Mouse (Mus musculus) liver, embryonic 14.5 days (tissue): Measurements from ENCODE around the gene D230025D16Rik. TPM values are rescaled to one million over a fixed set of nuclear protein-coding genes. Genes with fewer than 3 reads are reported as not detected.

Experiments used
- ATAC-seq: fragments of 200-750 bp; cut with Nextera tagmentation; 2 replicates; pipeline ENCODE4 v1.8.0; 2017; ENCODE audit warnings: moderate number of reproducible peaks, mild to moderate bottlenecking, moderate library complexity; ENCODE audit not compliant: insufficient read depth
- DNase-seq, 3 experiments: peaks; one replicate each; pipeline ENCODE4 v3.0.0-alpha.2; 2012 to 2013; ENCODE audit warnings: low read depth in 3 of 3, low spot score in 3 of 3
- H3K27ac ChIP-seq: fragments of 300-500 bp; sonication (generic); 2 replicates; pipeline ENCODE4 v1.5.1; 2014; ENCODE audit warnings: moderate library complexity, mild to moderate bottlenecking, control low read depth, inconsistent platforms
- H3K27me3 ChIP-seq: fragments of 300-500 bp; sonication (generic); 2 replicates; pipeline ENCODE4 v1.6.1; 2014; ENCODE audit warnings: mild to moderate bottlenecking, low read length, moderate library complexity; ENCODE audit not compliant: control insufficient read depth, insufficient read depth
- H3K36me3 ChIP-seq: fragments of 300-500 bp; sonication (generic); replicated peaks from 2 replicates; pipeline ENCODE4 v1.6.1; 2014; ENCODE audit warnings: low read depth; ENCODE audit not compliant: control insufficient read depth, insufficient read depth
- H3K4me1 ChIP-seq, 2 experiments: fragments of 200-500 bp in 1 of 2; fragments of 300-500 bp in 1 of 2; sonication (generic) in 1 of 2; replicated peaks; 2 replicates each; pipeline ENCODE4 v1.6.1; 2012 to 2014; ENCODE audit warnings: antibody characterized with exemption in 1 of 2, inconsistent platforms in 1 of 2, low read length in 1 of 2; ENCODE audit not compliant: control insufficient read depth in 2 of 2, insufficient read depth in 2 of 2
- H3K4me2 ChIP-seq: fragments of 300-500 bp; sonication (generic); 2 replicates; pipeline ENCODE4 v1.6.1; 2014; ENCODE audit warnings: low read depth, mild to moderate bottlenecking, control low read depth, moderate library complexity
- H3K4me3 ChIP-seq, 2 experiments: fragments of 200-500 bp in 1 of 2; fragments of 300-500 bp in 1 of 2; sonication (generic) in 1 of 2; 2 replicates each; pipeline ENCODE4 v1.5.1; 2012 to 2014; ENCODE audit warnings: low read depth in 2 of 2, low read length in 2 of 2, mild to moderate bottlenecking in 2 of 2, control low read depth in 1 of 2, inconsistent platforms in 1 of 2, moderate library complexity in 1 of 2; ENCODE audit not compliant: insufficient read depth in 1 of 2
- H3K9ac ChIP-seq: fragments of 300-500 bp; sonication (generic); replicated peaks from 2 replicates; pipeline ENCODE4 v1.6.1; 2014; ENCODE audit warnings: mild to moderate bottlenecking, control low read depth, moderate library complexity
- H3K9me3 ChIP-seq: fragments of 300-500 bp; sonication (generic); 2 replicates; pipeline ENCODE4 v1.6.1; 2016; ENCODE audit warnings: low read length, mixed read lengths; ENCODE audit not compliant: control insufficient read depth
- CTCF ChIP-seq: IDR thresholded peaks from 2 replicates; pipeline ENCODE4 v1.5.1; 2016; ENCODE audit warnings: antibody characterized with exemption, low read depth, control low read depth
- EP300 ChIP-seq: IDR thresholded peaks from 2 replicates; pipeline ENCODE4 v1.6.1; 2016; ENCODE audit warnings: antibody characterized with exemption, low read depth
- WGBS: fragments of 180-500 bp; shearing (Covaris S2); extraction: QIAGEN DNeasy Blood & Tissue Kit; methylation state at CpG from one replicate; pipeline ENCODE4 v1.1.7; 2014; ENCODE audit not compliant: insufficient replicate concordance; 5-methylcytosine and 5-hydroxymethylcytosine counted together
- polyA plus RNA-seq, 2 experiments: library from polyadenylated mRNA; depleted of rRNA in 1 of 2; stranded (reverse) in 1 of 2; unstranded in 1 of 2; fragments of >200 nt; fragmentation: Nextera tagmentation in 1 of 2; extraction: Ambion mirVana in 1 of 2; gene quantifications; 2 replicates each; pipeline versions ENCODE4 v1.2.1 to v1.2.3; 2012 to 2014

D230025D16Rik gene
- polyA plus RNA-seq, 2 experiments, result 11.9 to 14.7 TPM

- Histone ChIP-seq H3K27me3 (no peaks in the 10 kb centered on the region), H3K36me3 (no peaks in the 10 kb centered on the region), H3K4me2 (no peak overlapping the region), H3K4me1 (peaks cover 3 to 6% of the 10 kb centered on the region in 2 experiments; a peak in 3 of 4 replicates), H3K27ac (no peak overlapping the region), H3K4me3 (no peak overlapping the region), H3K9ac (no peak overlapping the region), H3K9me3 (no peaks in the 10 kb centered on the region)
- TF ChIP-seq EP300, result no peak
- peak; percentile 29 for TF ChIP-seq CTCF
- 70% methylated on average over 5 of the region's 5 CpGs for WGBS
- no peak for ATAC-seq
- no peak for DNase-seq
These were observed 10.8 kb upstream of the D230025D16Rik start for GRCm38 (mm10) chr8:105214104-105214503.

DNA sequence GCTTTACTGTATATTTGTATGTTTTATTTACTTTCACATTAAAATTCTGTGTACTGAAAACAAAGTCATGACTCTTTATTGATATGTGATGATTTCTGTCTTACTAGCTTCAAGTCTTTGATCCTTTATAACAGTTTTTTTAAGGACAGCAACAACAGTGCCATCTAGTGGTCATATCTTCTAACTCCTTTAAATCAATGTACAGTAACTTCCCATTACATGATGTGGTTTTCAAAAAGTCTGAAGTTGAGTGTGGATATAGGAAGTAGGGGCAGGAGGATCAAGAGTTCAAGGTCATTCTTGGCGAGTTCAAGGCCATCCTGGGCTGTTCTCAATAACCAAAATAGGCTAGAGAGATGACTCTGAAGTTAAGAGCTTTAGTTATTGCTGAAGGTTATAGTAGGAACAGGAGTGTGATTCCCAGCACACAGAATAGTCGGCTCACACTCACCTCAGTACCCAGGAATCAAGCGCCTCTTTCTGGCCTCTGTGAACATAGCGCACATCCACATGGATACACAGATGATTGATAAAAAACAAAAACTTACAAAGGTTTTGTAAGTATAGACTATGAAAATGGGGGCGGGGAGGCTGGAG, 6.9 kb upstream of the D230025D16Rik start:
- Histone ChIP-seq H3K4me3 (no peak overlapping the region), H3K9me3 (no peaks in the 10 kb centered on the region), H3K4me2 (no peak overlapping the region), H3K27ac (no peak overlapping the region), H3K36me3 (no peaks in the 10 kb centered on the region), H3K27me3 (no peaks in the 10 kb centered on the region), H3K9ac (no peak overlapping the region), H3K4me1 (no peaks in the 10 kb centered on the region)
- TF ChIP-seq EP300 (no peak), CTCF (peak; percentile 61; the same call in 1 of the 2 replicates)
- WGBS, result 53% methylated on average over 5 of the region's 5 CpGs
- DNase-seq, result peak in 2 of 3 experiments; percentile 31 to 59
- no peak for ATAC-seq

DNA sequence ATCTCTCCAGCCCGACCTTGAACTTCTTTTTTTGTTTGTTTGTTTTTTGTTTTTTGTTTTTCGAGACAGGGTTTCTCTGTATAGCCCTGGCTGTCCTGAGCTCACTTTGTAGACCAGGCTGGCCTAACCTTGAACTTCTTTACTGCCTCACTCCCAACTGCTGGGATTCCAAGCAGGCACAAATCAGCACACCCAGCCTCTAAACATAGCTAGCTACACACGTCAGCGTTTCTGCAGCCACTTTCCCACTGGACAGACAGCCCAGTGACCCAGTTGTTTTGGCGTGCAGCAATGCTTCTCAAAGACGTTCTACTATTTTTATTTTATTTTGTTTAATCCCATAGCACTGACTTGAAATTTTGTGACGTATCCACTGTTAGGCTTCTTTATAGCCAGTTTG, 1.1 kb upstream of the D230025D16Rik start:
- H3K36me3 ChIP-seq, result no peaks in the 10 kb centered on the region
- H3K4me3 ChIP-seq, result no peak overlapping the region
- H3K4me2 ChIP-seq, result peak overlapping the region; percentile 94; the same call in 1 of the 2 replicates
- no peak for TF ChIP-seq CTCF
- no peak for TF ChIP-seq EP300
- 72% methylated on average over 7 of the region's 7 CpGs for WGBS
- H3K27ac ChIP-seq, result no peak overlapping the region
- ATAC-seq (no peak), DNase-seq (no peak)
- no peak overlapping the region; the same call in 1 of the 2 replicates for H3K9ac ChIP-seq
- H3K9me3 ChIP-seq, result no peaks in the 10 kb centered on the region
- H3K27me3 ChIP-seq, result no peaks in the 10 kb centered on the region
- peaks cover 3 to 14% of the 10 kb centered on the region in 2 experiments for H3K4me1 ChIP-seq

GRCm38 (mm10) chr8:105225272-105225593, 288 bp downstream of the D230025D16Rik start:
- Histone ChIP-seq H3K27me3 (no peaks in the 10 kb centered on the region), H3K4me2 (peak overlapping the region; percentile 94), H3K4me1 (peaks cover 3 to 14% of the 10 kb centered on the region in 2 experiments), H3K27ac (peak overlapping the region; percentile 85), H3K9me3 (no peaks in the 10 kb centered on the region), H3K4me3 (peak overlapping the region; percentile 94 to 99), H3K36me3 (no peaks in the 10 kb centered on the region; the same call in 1 of the 2 replicates), H3K9ac (peak overlapping the region; percentile 97)
- TF ChIP-seq EP300 (no peak), CTCF (no peak)
- ATAC-seq (no peak; the same call in 1 of the 2 replicates), DNase-seq (no peak)
- WGBS, result 0% methylated on average over 27 of the region's 27 CpGs

DNA sequence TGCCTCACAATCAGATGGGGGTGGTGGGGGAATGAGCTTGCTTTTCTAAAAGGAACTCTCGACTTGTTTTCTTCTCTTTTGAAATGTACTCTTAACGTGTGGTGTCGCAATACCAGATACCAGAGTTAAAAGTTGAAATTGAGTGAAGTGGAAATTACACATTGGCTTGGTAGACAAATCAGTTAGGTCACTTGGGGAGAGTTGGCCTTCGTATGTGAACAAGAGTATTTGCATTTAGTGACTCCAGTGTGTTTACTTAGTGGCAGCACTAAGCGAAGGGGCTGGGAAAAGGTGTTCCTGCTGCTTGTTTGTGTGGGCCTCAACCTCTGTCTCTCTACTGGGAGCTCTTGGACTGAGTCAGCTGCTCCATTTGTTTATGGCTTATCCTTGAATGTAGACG, 972 bp downstream of the D230025D16Rik start:
- WGBS, result 16% methylated on average over 6 of the region's 6 CpGs
- H3K36me3 ChIP-seq, result no peaks in the 10 kb centered on the region; the same call in 1 of the 2 replicates
- H3K4me2 ChIP-seq, result peak overlapping the region; percentile 94
- ATAC-seq (no peak), DNase-seq (peak in 2 of 3 experiments; percentile 9 to 38)
- peak overlapping the region; percentile 97 for H3K9ac ChIP-seq
- no peaks in the 10 kb centered on the region for H3K27me3 ChIP-seq
- TF ChIP-seq EP300 (no peak), CTCF (no peak)
- peak overlapping the region; percentile 85 for H3K27ac ChIP-seq
- H3K9me3 ChIP-seq, result no peaks in the 10 kb centered on the region
- H3K4me3 ChIP-seq, result peak overlapping the region; percentile 94 to 99
- H3K4me1 ChIP-seq, result peaks cover 3 to 14% of the 10 kb centered on the region in 2 experiments
